ENCODE assay signal across 23 mouse cellular contexts in genomic region chr17:80279340-80280070, GRCm38 (mm10). TPM values are rescaled to one million over a fixed set of nuclear protein-coding genes. Genes with fewer than 3 reads are reported as not detected.
"Had no signal": no experiment of that assay in that cellular context is flagged by ENCODE, and none has a peak within 500 bp of the region (broad histone marks: within the 10 kb centered on the region; RNA-seq: fewer than 3 reads in every experiment).

No protein-coding gene starts in this region.

- DNase-seq: kidney, adult 11 months; kidney, adult 8-10 months; kidney, postnatal 10 days; kidney, postnatal 36 days; layer of hippocampus, postnatal 36 days; lung, embryonic 14.5 days; lung, postnatal 14 days; midbrain, embryonic 14.5 days; right cerebral cortex, adult 18-20 months; right cerebral cortex, postnatal 14 days; right cerebral cortex, postnatal 4 days; thymus, adult 18-20 months; thymus, postnatal 36 days had no signal

- H3K4me3 ChIP-seq: kidney, embryonic 15.5 days; left cerebral cortex, adult 2 months; liver, embryonic 15.5 days; megakaryocyte, embryonic 14.5 days; midbrain, embryonic 10.5 days; neural tube, embryonic 12.5 days; neural tube, embryonic 15.5 days had no signal

- H3K4me1 ChIP-seq: kidney, embryonic 15.5 days; midbrain, embryonic 10.5 days; neural tube, embryonic 12.5 days; neural tube, embryonic 15.5 days had no signal

- H3K9ac ChIP-seq: kidney, embryonic 15.5 days; liver, embryonic 15.5 days; lung, embryonic 14.5 days; neural tube, embryonic 12.5 days; neural tube, embryonic 15.5 days had no signal

- ATAC-seq: inflammation-experienced regulatory T-cells, adult 6 months had no signal

- H3K27me3 ChIP-seq: kidney, embryonic 15.5 days; liver, embryonic 15.5 days; megakaryocyte, embryonic 14.5 days; neural tube, embryonic 12.5 days; neural tube, embryonic 15.5 days had no signal

- H3K9me3 ChIP-seq: kidney, embryonic 15.5 days; liver, embryonic 15.5 days; megakaryocyte, embryonic 14.5 days; midbrain, embryonic 10.5 days; neural tube, embryonic 12.5 days; neural tube, embryonic 15.5 days had no signal

- H3K27ac ChIP-seq: kidney, embryonic 15.5 days; left cerebral cortex, adult 2 months; liver, embryonic 15.5 days; midbrain, embryonic 10.5 days; neural tube, embryonic 12.5 days; neural tube, embryonic 15.5 days; stomach, postnatal 0 days had no signal

- H3K4me2 ChIP-seq: kidney, embryonic 15.5 days; liver, embryonic 11.5 days; liver, embryonic 15.5 days; lung, embryonic 14.5 days; neural tube, embryonic 12.5 days; neural tube, embryonic 15.5 days had no signal

RNA-seq across cellular contexts. Expression of gene Arhgef33, which starts 27.7 kb away (rescaled TPM):
- polyA plus RNA-seq: liver, embryonic 15.5 days had no signal
